Mouse (Mus musculus) left cerebral cortex, adult 2 months (tissue): ENCODE data around the gene Pbx3. TPM values are rescaled to one million over a fixed set of nuclear protein-coding genes. Genes with fewer than 3 reads are reported as not detected.

Source experiments
- DNase-seq, 2 experiments: peaks; one replicate each; pipeline ENCODE4 v3.0.0; 2021 to 2022; ENCODE audit warnings: low spot score in 2 of 2, mixed read lengths in 1 of 2; ENCODE audit errors: extremely low spot score in 1 of 2
- H3K27ac ChIP-seq: fragments of 200-600 bp; 2 replicates; pipeline ENCODE4 v1.8.1; 2022
- H3K4me3 ChIP-seq: fragments of 200-600 bp; 2 replicates; pipeline ENCODE4 v1.8.1; 2022
- CTCF ChIP-seq: fragments of 200-600 bp; IDR thresholded peaks from 2 replicates; pipeline ENCODE4 v1.8.1; 2022; ENCODE audit warnings: antibody characterized with exemption, mild to moderate bottlenecking, moderate library complexity
- intact Hi-C: fragments of 180-260 bp; cut with DNase I; formaldehyde crosslinking; loops from one replicate; pipeline ENCODE4 v1.15.1; 2025
- total RNA-seq, 2 experiments: library from RNA; stranded (reverse); gene quantifications; 2 replicates each; pipeline ENCODE4 v1.2.3; 2021

Pbx3 gene
- total RNA-seq, 2 experiments from 2014 or later = 10.8 to 15.8 TPM

DNA sequence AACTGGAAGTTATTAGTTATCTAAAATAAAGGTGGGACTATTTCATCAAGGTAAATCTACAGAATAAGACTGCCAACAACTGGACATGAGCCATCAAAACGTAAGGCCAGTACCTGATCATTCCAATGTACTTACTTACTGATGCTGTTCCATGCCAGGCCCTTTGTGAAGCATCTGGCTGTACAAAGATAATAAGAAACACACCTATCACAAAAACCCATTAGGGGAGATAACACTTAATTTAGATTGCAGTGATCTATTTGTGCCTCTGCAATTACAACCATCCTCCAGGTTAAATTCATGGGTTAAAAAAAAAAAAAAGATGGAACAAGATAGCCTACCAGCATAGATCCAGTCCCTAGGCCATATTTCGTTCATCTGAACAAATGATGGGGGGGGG, 88.7 kb downstream of the Pbx3 start:
- intact Hi-C loops = no loop called here
- Histone ChIP-seq H3K4me3 (no peak overlapping the region), H3K27ac (no peak overlapping the region)
- no peak for DNase-seq
- TF ChIP-seq CTCF = no peak

DNA sequence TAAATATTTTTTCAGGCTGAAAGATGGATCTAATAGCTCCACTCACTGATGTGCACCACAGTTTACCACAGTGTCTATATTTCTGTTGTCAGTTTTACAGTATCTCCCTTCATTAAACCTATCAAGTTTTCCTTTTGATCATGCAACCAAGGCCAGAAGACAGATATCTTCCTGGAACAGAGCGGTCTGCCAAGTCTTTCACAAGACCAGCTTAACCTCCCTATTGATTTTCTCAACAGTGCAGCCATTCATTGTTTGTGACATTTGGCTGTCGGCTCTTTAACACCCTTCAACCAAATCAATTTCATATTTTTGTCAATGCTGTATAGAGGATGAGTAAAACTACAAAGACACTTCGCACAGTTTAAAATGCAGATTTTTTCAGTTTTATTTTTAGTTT, 91.9 kb downstream of the Pbx3 start:
- DNase-seq = no peak
- H3K27ac ChIP-seq = no peak overlapping the region
- no peak for TF ChIP-seq CTCF
- intact Hi-C loops = no loop called here
- H3K4me3 ChIP-seq = no peak overlapping the region

DNA sequence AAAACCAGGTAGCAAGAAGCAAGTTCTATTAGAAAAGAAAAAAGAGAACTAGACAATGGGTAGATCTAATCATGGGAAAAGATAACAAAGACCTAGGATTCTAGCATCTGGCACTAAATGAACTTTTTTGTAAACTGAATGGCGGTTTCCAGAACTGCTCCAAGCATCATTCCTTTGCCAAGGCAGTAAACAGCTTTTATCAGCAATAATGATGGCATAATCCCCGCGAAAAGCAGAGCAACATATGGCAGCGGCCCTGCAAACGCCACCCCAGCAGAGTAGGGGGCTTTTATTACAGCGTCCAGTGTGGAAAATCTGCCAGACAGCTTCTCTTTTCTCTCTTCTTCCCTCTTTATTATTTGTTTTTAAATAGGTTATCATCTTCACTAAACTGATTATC, 93.2 kb downstream of the Pbx3 start:
- intact Hi-C loops = no loop called here
- no peak for DNase-seq
- Histone ChIP-seq H3K4me3 (no peak overlapping the region), H3K27ac (no peak overlapping the region)
- no peak for TF ChIP-seq CTCF

DNA sequence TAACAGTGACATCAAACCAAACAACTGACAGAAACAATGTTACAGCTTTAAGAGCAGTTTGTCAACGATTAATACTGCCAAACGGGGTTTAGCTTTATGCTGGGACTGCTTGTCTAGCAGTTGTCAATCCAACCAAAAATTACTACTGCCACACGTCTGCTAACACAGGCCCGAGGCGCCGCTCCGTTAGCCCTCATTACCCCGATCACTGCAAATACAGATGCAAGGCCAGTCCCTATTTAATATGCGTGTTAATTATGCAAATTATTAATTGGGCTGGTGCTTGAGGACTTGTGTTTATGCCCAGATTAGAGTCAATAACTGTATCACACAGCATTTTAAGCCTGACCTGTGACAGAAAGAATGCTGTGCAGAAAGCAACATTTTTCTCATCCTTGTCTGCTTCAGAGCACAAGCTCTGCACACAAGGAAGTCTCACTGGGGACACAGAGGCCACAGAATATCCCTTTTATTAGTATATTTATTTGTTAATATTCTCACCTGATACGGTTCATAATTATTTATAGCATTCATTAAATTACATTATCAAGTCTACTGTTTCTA, 97.2 kb downstream of the Pbx3 start:
- intact Hi-C loops = no loop called here
- no peak for DNase-seq
- H3K27ac ChIP-seq = no peak overlapping the region
- H3K4me3 ChIP-seq = no peak overlapping the region
- TF ChIP-seq CTCF = no peak

DNA sequence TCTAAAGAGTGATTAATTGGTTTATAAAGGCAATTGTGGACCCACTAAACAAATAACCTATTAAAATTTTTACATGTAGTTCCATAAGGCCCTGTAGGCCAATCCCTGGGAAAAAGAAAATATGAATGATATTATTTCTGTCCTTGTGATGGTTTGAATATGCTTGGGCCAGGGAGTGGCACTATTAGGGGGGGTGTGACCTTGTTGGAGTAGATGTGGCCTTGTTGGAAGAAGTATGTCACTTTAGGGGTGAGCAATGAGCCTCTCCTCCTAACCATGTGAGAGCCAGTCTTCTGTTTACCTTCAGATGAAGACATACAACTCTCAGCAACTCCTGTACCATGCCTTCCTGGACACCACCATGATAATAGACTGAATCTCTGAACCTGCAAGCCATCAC, 110.9 kb downstream of the Pbx3 start:
- intact Hi-C loops = no loop called here
- DNase-seq = no peak
- no peak overlapping the region for H3K4me3 ChIP-seq

DNA sequence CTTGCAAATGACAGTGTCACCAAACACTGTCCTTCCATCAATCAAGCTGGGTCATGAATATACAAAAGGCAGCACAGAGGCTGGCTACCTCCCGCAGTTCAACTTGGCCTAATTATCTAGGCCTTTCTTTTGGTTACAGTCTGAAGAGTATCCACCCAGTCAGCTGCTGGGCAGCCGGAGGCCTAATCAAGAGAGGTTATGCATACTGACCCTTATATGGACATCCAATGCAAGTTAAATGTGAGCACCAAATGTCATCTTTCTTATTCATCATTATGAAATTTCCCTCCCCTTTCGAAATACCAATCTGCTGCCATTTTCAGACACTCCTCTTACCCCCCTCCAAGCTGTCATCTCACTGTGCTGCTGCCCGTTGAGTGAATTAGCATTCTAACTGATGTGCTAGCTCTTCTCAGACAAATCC, 112.3 kb downstream of the Pbx3 start:
- no peak for DNase-seq
- H3K27ac ChIP-seq = no peak overlapping the region
- H3K4me3 ChIP-seq = no peak overlapping the region
- intact Hi-C loops = no loop called here
- TF ChIP-seq CTCF = no peak

More for the DNA sequence above, 110.9 kb downstream of the Pbx3 start:
- no peak for TF ChIP-seq CTCF
- no peak overlapping the region for H3K27ac ChIP-seq

DNA sequence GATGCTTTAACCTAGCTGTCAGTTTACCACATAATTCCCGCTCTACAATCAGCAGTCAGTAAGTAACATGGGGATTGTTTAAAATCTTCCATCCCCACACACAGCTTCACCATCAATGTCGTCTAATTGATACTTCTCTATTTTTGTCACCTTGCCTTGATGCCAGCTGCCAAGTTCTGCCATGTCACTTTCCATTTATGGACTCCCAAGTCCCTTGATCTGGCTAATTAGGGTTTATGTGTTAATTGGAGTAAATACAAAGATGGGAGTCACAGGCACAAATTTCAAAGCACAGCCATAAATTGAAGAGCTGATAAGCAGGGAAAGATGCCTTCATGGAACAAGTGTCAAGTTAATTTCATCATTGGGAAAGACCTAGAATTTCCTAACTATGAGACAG, 114.7 kb downstream of the Pbx3 start:
- no peak overlapping the region for H3K27ac ChIP-seq
- no peak for DNase-seq
- H3K4me3 ChIP-seq = no peak overlapping the region
- TF ChIP-seq CTCF = no peak
- intact Hi-C loops = no loop called here

DNA sequence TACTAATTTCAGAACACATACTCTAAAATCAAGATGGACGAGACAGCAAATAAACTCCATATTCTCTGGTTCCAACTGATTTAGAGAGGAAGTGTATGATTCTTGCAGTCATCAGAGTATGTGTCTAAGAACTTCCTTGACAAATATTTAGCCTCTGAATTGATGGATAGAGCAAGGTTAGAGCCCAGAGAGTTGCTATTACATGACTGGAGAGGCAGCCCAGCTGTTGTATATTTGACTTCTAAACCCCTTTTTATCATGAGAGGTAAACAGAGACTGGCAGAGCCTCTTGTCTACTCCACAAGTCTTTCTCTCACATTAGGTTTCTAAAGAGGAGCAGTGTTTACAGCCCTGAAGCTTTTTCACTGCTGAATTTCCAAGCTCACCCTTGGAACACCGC, 115.3 kb downstream of the Pbx3 start:
- DNase-seq = no peak
- Histone ChIP-seq H3K27ac (no peak overlapping the region), H3K4me3 (no peak overlapping the region)
- no peak for TF ChIP-seq CTCF
- intact Hi-C loops = no loop called here

DNA sequence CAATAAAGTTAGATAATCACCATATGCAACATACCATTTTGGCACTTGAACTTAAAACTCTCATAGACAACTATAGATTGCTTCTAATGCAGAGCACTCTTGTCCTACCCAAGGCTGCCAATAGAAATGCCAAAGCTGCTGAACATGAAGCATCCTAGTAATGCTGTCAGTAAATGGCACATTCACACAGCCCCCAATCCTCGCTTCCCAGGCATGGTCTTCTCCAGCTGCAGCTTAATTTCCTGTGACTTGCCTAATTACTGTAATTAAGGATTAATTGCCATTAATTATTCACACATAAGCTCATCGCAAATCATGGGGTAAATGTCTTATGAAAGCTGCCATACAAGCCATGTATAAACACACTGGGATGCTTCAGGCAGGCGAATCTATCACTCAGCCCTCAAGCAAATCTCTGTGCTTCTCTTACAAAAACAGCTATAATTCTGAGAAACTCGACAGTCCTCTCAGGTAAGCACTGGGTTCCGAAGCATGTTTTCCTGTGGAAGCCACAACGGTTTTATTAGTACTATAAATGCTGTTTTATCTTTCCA, 116.9 kb downstream of the Pbx3 start:
- intact Hi-C loops = no loop called here
- TF ChIP-seq CTCF = no peak
- DNase-seq = no peak

DNA sequence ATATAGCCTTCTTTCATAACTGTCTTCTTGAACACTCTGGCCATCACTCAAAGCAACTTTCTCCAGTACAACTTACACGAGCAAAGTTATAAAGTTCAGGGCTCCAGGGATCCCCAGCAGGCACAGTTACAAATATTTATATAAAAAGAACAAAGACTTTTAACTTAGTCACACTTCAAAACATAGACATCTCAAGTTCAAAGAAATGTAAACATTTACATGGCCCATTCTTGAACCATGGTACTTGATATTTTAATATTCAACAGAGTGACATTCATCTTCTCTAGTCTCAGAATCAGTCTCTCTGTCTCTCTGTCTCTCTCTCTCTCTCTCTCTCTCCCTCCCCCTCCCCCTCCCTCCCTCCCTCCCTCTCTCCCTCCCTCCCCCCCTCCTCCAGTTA, 119.3 kb downstream of the Pbx3 start:
- H3K4me3 ChIP-seq = no peak overlapping the region
- TF ChIP-seq CTCF = no peak
- DNase-seq = no peak
- intact Hi-C loops = no loop called here
- H3K27ac ChIP-seq = no peak overlapping the region

More for the DNA sequence above, 116.9 kb downstream of the Pbx3 start:
- no peak overlapping the region for H3K4me3 ChIP-seq
- no peak overlapping the region for H3K27ac ChIP-seq

DNA sequence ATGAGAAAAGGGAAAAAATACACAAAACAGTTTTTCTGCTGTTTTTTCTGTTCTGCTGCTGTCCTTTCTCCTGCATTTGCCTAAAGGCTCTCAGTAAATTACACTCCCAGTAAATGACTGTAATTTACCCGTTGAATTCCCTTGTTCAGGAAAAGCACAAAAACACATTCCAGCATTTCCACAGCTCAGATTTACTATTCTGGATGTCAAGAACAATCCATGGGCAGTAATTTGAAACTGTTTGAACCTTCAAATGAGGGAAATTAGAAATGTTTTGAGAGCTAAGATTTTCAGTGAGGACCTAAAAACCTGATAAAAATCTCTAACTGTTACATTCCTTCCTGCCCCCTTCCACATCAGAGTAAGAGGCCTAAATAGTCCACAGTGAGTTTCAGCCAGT, 119.8 kb downstream of the Pbx3 start:
- TF ChIP-seq CTCF = no peak
- H3K27ac ChIP-seq = no peak overlapping the region
- intact Hi-C loops = no loop called here

DNA sequence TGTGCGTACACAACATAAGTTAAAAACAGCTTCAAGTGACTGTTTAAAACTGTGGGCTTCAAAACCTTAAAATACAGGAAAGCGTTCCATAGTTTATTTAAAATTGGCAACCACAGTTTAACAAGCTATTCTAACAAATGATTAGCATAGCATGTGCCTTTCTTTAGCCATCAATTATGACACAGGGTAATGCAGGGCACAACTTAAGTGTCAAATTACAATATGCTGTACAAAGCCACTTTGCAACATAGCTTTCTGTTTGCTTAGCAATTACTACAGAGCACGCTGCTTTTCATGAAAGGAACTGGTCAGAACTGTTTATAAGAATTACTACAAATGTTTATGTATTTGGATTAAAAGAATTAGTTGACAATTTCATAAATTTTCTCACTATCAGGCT, 120.7 kb downstream of the Pbx3 start:
- Histone ChIP-seq H3K4me3 (no peak overlapping the region), H3K27ac (no peak overlapping the region)
- no peak for TF ChIP-seq CTCF
- intact Hi-C loops = no loop called here
- DNase-seq = no peak

More for the DNA sequence above, 119.8 kb downstream of the Pbx3 start:
- H3K4me3 ChIP-seq = no peak overlapping the region
- DNase-seq = no peak
